Mouse (Mus musculus): Measurements from ENCODE around the gene Eif3b.

DNA sequence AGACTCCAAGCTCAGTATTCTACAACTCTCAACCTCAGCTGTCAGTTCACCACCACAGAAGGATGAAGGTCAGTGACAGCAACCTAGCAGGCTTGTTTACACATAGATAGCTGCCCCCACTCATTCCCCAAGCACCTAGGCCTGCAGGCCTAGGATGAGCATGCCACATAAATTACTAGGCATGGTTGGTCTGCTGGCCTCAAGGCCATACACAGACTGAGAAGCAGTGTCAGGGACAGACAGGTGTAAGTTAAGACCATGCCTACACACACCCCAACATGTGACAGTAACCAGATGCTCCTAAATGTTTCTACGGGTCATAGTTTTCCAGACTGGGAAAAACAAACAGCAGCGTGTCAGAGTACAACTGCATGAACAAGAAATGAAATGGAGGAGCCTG lies 49.7 kb upstream of the Eif3b start:
- TF ChIP-seq CTCF (IDR thresholded peaks at IDR 0.05; ENCODE audit: extremely low read depth, insufficient read depth, insufficient read length, insufficient replicate concordance) (no peak), POLR2A (IDR thresholded peaks at IDR 0.05; ENCODE audit: low read depth, low read length) (no peak)

All from spleen, adult 2 months (tissue).